Comparison of ENCODE assay signal across 12 mouse cellular contexts in genomic region chr1:163383442-163384027, GRCm38 (mm10). TPM values are rescaled to one million over a fixed set of nuclear protein-coding genes. Genes with fewer than 3 reads are reported as not detected.
DNase-seq lines count a peak whose midpoint lies in the region; ATAC-seq and TF ChIP-seq lines count a peak whose summit lies in the region.
"Had no signal": no experiment of that assay in that cellular context is flagged by ENCODE, and none has a peak within 500 bp of the region (broad histone marks: within the 10 kb centered on the region; RNA-seq: fewer than 3 reads in every experiment).

No protein-coding gene starts in this region.

- no peak for TF ChIP-seq POLR2A in heart, adult 2 months (IDR thresholded peaks at IDR 0.05; ENCODE audit: insufficient read depth, low read depth, low read length)
- no peak for TF ChIP-seq POLR2A in CH12.LX (IDR thresholded peaks at IDR 0.05; ENCODE audit: low read depth, low read length)

- H3K9me3 ChIP-seq in CH12.LX (replicated peaks; ENCODE audit: low read length) = no peaks in the 10 kb centered on the region
- H3K9me3 ChIP-seq in embryonic facial prominence, embryonic 13.5 days = no peaks in the 10 kb centered on the region
- H3K9me3 ChIP-seq in liver, postnatal 0 days (ENCODE audit: low read length) = no peaks in the 10 kb centered on the region
- H3K9me3 ChIP-seq in hindbrain, embryonic 16.5 days (ENCODE audit: control insufficient read depth, low read length) = no peaks in the 10 kb centered on the region

- H3K4me2 ChIP-seq in CH12.LX (ENCODE audit: insufficient read depth, low read depth, poor library complexity, severe bottlenecking) = no peak overlapping the region
- H3K4me2 ChIP-seq in embryonic facial prominence, embryonic 13.5 days = no peak overlapping the region
- H3K4me2 ChIP-seq in liver, postnatal 0 days (ENCODE audit: low read depth, low read length) = no peak overlapping the region
- H3K4me2 ChIP-seq in hindbrain, embryonic 16.5 days (ENCODE audit: low read length) = no peak overlapping the region
- H3K4me2 ChIP-seq: lung, embryonic 14.5 days had no signal

- 45% methylated on average over 5 of the region's 5 CpGs for WGBS in heart, adult 2 months
- WGBS in embryonic facial prominence, embryonic 13.5 days = 15% methylated on average over 5 of the region's 5 CpGs
- 32% methylated on average over 5 of the region's 5 CpGs for WGBS in liver, postnatal 0 days (ENCODE audit: insufficient replicate concordance)
- 80% methylated on average over 5 of the region's 5 CpGs for WGBS in hindbrain, embryonic 16.5 days

- no peak overlapping the region for H3K9ac ChIP-seq in heart, adult 2 months (ENCODE audit: low read depth, low read length)
- no peak overlapping the region for H3K9ac ChIP-seq in CH12.LX (ENCODE audit: insufficient read depth, low read depth)
- H3K9ac ChIP-seq in embryonic facial prominence, embryonic 13.5 days = no peak overlapping the region
- H3K9ac ChIP-seq in liver, postnatal 0 days (replicated peaks) = no peak overlapping the region
- H3K9ac ChIP-seq in hindbrain, embryonic 16.5 days (ENCODE audit: low read depth, low read length) = no peak overlapping the region
- H3K9ac ChIP-seq: lung, embryonic 14.5 days had no signal

- ATAC-seq in embryonic facial prominence, embryonic 13.5 days (ENCODE audit: insufficient number of reproducible peaks, insufficient read depth, low FRiP score, low TSS enrichment, low read depth) = no peak
- ATAC-seq in liver, postnatal 0 days = peak; percentile 64
- ATAC-seq in hindbrain, embryonic 16.5 days = no peak

- dilution Hi-C loops in CH12.LX (cut with MboI; ENCODE audit: extremely low pct_ligation_motif_present, extremely low pct_unique_long_range_greater_than_20kb, low sequenced_read_pairs) = no loop called here

- peak; percentile 10 to 16 for DNase-seq in heart, adult 9 months (ENCODE audit: low spot score in 2 of 2)
- no peak for DNase-seq in heart, adult 2 months
- peak; percentile 9 for DNase-seq in CH12.LX (ENCODE audit: extremely low read depth)
- DNase-seq in liver, postnatal 0 days = no peak
- DNase-seq in thymus, postnatal 14 days = no peak
- DNase-seq in Muller cell, postnatal 12 days (ENCODE audit: inconsistent ontology term) = no peak
- DNase-seq: adrenal gland, postnatal 25 days; cerebellum, postnatal 10 days; lung, embryonic 14.5 days; right cerebral cortex, adult 18-20 months had no signal

- H3K79me2 ChIP-seq in heart, adult 2 months (replicated peaks; ENCODE audit: control insufficient read depth, insufficient read depth, low read length) = no peaks in the 10 kb centered on the region
- H3K79me2 ChIP-seq in CH12.LX (replicated peaks; ENCODE audit: control insufficient read depth, extremely low read depth, insufficient read depth, poor library complexity, severe bottlenecking) = no peaks in the 10 kb centered on the region

- peaks cover 3% of the 10 kb centered on the region for H3K4me1 ChIP-seq in heart, adult 2 months (ENCODE audit: control insufficient read depth, insufficient read depth, low read length)
- peaks cover 0 to 10% of the 10 kb centered on the region in 2 experiments; a peak in 1 of 4 replicates for H3K4me1 ChIP-seq in CH12.LX (ENCODE audit: control insufficient read depth in 1 of 2, insufficient read depth in 2 of 2)
- peaks cover 16% of the 10 kb centered on the region for H3K4me1 ChIP-seq in embryonic facial prominence, embryonic 13.5 days
- H3K4me1 ChIP-seq in liver, postnatal 0 days (ENCODE audit: insufficient read depth) = no peaks in the 10 kb centered on the region
- H3K4me1 ChIP-seq in hindbrain, embryonic 16.5 days (ENCODE audit: control insufficient read depth, insufficient read depth, low read depth, low read length) = no peaks in the 10 kb centered on the region

- TF ChIP-seq EP300 in heart, adult 2 months (IDR thresholded peaks at IDR 0.05; ENCODE audit: insufficient read depth, low read depth, low read length) = no peak
- no peak for TF ChIP-seq EP300 in CH12.LX (IDR thresholded peaks at IDR 0.05; ENCODE audit: low read length)
- no peak for TF ChIP-seq EP300 in liver, postnatal 0 days (IDR thresholded peaks at IDR 0.05; ENCODE audit: low read depth)

- no peak overlapping the region; the same call in 1 of the 2 replicates for H3K27ac ChIP-seq in heart, adult 2 months
- no peak overlapping the region for H3K27ac ChIP-seq in CH12.LX (ENCODE audit: insufficient read depth, low read depth)
- peak overlapping the region; percentile 55 for H3K27ac ChIP-seq in embryonic facial prominence, embryonic 13.5 days
- no peak overlapping the region for H3K27ac ChIP-seq in liver, postnatal 0 days (ENCODE audit: low read depth)
- no peak overlapping the region for H3K27ac ChIP-seq in hindbrain, embryonic 16.5 days (ENCODE audit: low read depth, low read length)

- H3K27me3 ChIP-seq in heart, adult 2 months (ENCODE audit: control insufficient read depth, insufficient read depth, low read length) = no peaks in the 10 kb centered on the region
- H3K27me3 ChIP-seq in CH12.LX (replicated peaks) = no peaks in the 10 kb centered on the region
- no peaks in the 10 kb centered on the region for H3K27me3 ChIP-seq in embryonic facial prominence, embryonic 13.5 days
- no peaks in the 10 kb centered on the region for H3K27me3 ChIP-seq in liver, postnatal 0 days (ENCODE audit: insufficient read depth, low read length)
- H3K27me3 ChIP-seq in hindbrain, embryonic 16.5 days (replicated peaks; ENCODE audit: control insufficient read depth, insufficient read depth, low read length) = no peaks in the 10 kb centered on the region

- H3K36me3 ChIP-seq in heart, adult 2 months (ENCODE audit: control insufficient read depth, insufficient read depth, low read length) = peaks cover 8% of the 10 kb centered on the region
- H3K36me3 ChIP-seq in CH12.LX (replicated peaks in 1 of 2; ENCODE audit: control insufficient read depth in 1 of 2, insufficient read depth in 1 of 2, low read length in 1 of 2) = peaks cover 17 to 46% of the 10 kb centered on the region in 2 experiments
- peaks cover 34% of the 10 kb centered on the region for H3K36me3 ChIP-seq in embryonic facial prominence, embryonic 13.5 days
- peaks cover 14% of the 10 kb centered on the region for H3K36me3 ChIP-seq in liver, postnatal 0 days (replicated peaks; ENCODE audit: insufficient read depth, low read length)
- peaks cover 11% of the 10 kb centered on the region for H3K36me3 ChIP-seq in hindbrain, embryonic 16.5 days (ENCODE audit: control insufficient read depth, insufficient read depth, low read length)

- in situ Hi-C loops in CH12.LX (cut with MboI; ENCODE audit: low pct_ligation_motif_present, low pct_unique_long_range_greater_than_20kb, low sequenced_read_pairs) = no loop called here

- TF ChIP-seq CTCF in heart, adult 2 months (IDR thresholded peaks at IDR 0.05) = no peak
- no peak for TF ChIP-seq CTCF in CH12.LX (conservative IDR thresholded peaks at IDR 0.05 in 1 of 2, IDR thresholded peaks at IDR 0.05 in 1 of 2; ENCODE audit: low read depth in 2 of 2, low read length in 2 of 2)
- TF ChIP-seq CTCF in liver, postnatal 0 days (IDR thresholded peaks at IDR 0.05; ENCODE audit: low read depth) = no peak

- intact Hi-C loops in heart, adult 2 months (cut with DNase I) = no loop called here

- H3K4me3 ChIP-seq in heart, adult 2 months = no peak overlapping the region
- no peak overlapping the region for H3K4me3 ChIP-seq in CH12.LX (replicated peaks in 1 of 3; ENCODE audit: low read depth in 2 of 3, low read length in 2 of 3, poor library complexity in 1 of 3)
- H3K4me3 ChIP-seq in embryonic facial prominence, embryonic 13.5 days = no peak overlapping the region
- H3K4me3 ChIP-seq in liver, postnatal 0 days (ENCODE audit: low read depth, low read length) = no peak overlapping the region
- no peak overlapping the region for H3K4me3 ChIP-seq in hindbrain, embryonic 16.5 days (ENCODE audit: low read length)

- no peak for TF ChIP-seq RAD21 in CH12.LX (IDR thresholded peaks at IDR 0.05; ENCODE audit: low read depth, low read length)

TF ChIP-seq in CH12.LX, 34 proteins besides CTCF, POLR2A, EP300 and RAD21:
- no peak for TF ChIP-seq SMC3 (IDR thresholded peaks at IDR 0.05; ENCODE audit: low read depth, low read length)
- TF ChIP-seq NRF1 (IDR thresholded peaks at IDR 0.05; ENCODE audit: low read depth, low read length) = no peak
- no peak for TF ChIP-seq USF1 (IDR thresholded peaks at IDR 0.05; ENCODE audit: low read depth, low read length)
- TF ChIP-seq SIN3A (IDR thresholded peaks at IDR 0.05; ENCODE audit: low read length) = no peak
- TF ChIP-seq JUN (IDR thresholded peaks at IDR 0.05; ENCODE audit: insufficient read depth, low read depth, low read length) = no peak
- no peak for TF ChIP-seq JUND (conservative IDR thresholded peaks at IDR 0.05; ENCODE audit: low read depth, low read length)
- no peak for TF ChIP-seq HCFC1 (IDR thresholded peaks at IDR 0.05; ENCODE audit: low read depth, low read length)
- no peak for TF ChIP-seq MAZ (IDR thresholded peaks at IDR 0.05; ENCODE audit: low read depth, low read length)
- no peak for TF ChIP-seq USF2 (conservative IDR thresholded peaks at IDR 0.05; ENCODE audit: low read depth, low read length)
- TF ChIP-seq MEF2A (IDR thresholded peaks at IDR 0.05; ENCODE audit: borderline replicate concordance, low read depth, low read length) = no peak

RNA-seq across cellular contexts. Expression of gene Gorab, which starts 19.9 kb away (rescaled TPM):
- total RNA-seq in heart, adult 2 months (2021) = 1 to 10 TPM; 2.0 to 2.8 TPM
- 1.4 and 2.0 TPM in 2 replicates for polyA plus RNA-seq in heart, adult 2 months (2012; rRNA removed)
- total RNA-seq in CH12.LX (2012; rRNA removed) (2.9 and 3.9 TPM in 2 replicates), CH12.LX (2014; rRNA removed) (5.9 and 6.2 TPM in 2 replicates)
- 5.8 and 5.9 TPM in 2 replicates for polyA plus RNA-seq in CH12.LX (2012; ENCODE audit: insufficient read length, low read depth)
- polyA plus RNA-seq in embryonic facial prominence, embryonic 13.5 days (2015; fragmentation: Nextera tagmentation; extraction: Ambion mirVana) = 40.3 and 41.9 TPM in 2 replicates
- polyA plus RNA-seq in liver, postnatal 0 days (2015; fragmentation: Nextera tagmentation; extraction: Ambion mirVana) = 3.1 and 3.4 TPM in 2 replicates
- polyA plus RNA-seq in hindbrain, embryonic 16.5 days (2015; fragmentation: Nextera tagmentation; extraction: Ambion mirVana) = 19.2 and 20.5 TPM in 2 replicates

Comparison
In these comparisons a context has a peak if more than half of its experiments do, and no peak if none do; other contexts are left out.
1. DNase-seq: peak in heart, adult 9 months (2 of 2) and CH12.LX (single experiment); none in heart, adult 2 months (0 of 2), liver, postnatal 0 days (single experiment), thymus, postnatal 14 days (single experiment) and Muller cell, postnatal 12 days (single experiment).